Mouse (Mus musculus) activated CD4-positive, CD25-positive, alpha-beta regulatory T cell, adult 4 months (primary cell): ENCODE data around the gene H2-M10.3. TPM values are rescaled to one million over a fixed set of nuclear protein-coding genes. Genes with fewer than 3 reads are reported as not detected.
"Not testable (repeated sequence)": the region's sequence is repeated elsewhere in the genome, so short reads cannot be mapped to it uniquely, and the experiment has no call there.

Source experiments
- ATAC-seq: one replicate; pipeline ENCODE4 v1.8.0; 2017
- polyA plus RNA-seq, 2 experiments: library from polyadenylated mRNA; unstranded; fragments of 100-300 nt; shearing (Covaris generic); gene quantifications; one replicate each; pipeline ENCODE4 v1.2.1; 2017

H2-M10.3 gene
- polyA plus RNA-seq, result not detected

DNA sequence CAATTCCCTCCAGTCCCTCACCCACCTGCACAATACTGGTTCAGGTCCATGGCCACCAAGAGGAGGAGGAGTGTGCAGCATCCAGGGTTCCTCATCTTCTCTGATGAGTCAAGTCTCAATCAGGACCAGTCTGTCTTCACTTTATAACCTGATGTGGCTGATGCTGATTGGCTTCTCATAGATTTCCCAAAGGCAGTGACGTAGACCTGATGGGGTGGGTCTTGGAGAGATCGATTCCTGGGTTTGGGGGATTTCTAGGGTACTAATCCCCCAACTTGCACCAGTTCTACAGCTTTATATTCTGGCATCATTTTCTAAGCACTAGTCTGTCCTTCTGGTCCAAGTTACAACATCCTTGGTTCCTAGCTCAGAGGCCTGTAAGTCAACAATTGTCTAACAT is at the start of gene H2-M10.3:
Gene H2-M10.3 (minus strand): TSS at position 101 of the 400 bp plus-strand sequence.
- ATAC-seq, result not testable (repeated sequence)

DNA sequence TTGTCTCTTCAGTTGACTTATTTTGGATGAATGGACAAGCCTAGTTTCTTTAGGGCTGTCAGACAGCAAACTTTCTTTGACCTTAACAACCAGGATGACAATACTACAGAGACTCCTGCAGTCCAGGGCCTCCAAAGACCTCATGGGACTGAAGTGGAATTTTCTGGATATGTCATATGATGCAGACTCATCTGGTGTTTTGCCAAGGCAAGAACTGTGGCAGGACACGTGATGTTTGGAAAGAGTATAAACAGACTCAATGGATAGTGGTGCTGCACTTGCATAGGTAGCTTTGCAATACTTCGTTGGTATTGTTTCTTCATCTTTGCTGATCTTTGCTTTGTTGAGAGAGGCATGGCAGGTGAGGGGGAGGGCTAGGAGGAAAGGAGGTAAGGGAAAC is 49.2 kb upstream of the H2-M10.3 start:
- no peak for ATAC-seq

DNA sequence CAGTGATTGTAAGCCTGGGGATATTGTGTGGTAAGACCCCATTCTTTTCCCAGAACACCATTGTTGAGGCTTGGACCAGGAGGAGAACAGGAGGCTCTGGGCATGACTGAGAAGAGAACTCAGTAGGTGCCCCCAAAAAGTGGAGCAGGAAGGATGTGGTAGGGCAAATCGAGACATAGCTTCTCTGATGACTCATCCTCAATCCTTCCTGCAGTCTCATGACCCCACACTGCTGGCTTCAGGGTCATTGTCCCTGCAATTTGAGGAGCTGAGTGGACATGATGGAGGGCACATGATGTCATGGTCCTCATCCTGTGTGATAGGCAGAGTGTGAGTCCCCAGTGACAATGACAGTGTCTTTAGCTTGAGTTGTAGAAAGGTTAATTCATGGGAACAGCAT is 47.2 kb upstream of the H2-M10.3 start:
- ATAC-seq, result no peak

DNA sequence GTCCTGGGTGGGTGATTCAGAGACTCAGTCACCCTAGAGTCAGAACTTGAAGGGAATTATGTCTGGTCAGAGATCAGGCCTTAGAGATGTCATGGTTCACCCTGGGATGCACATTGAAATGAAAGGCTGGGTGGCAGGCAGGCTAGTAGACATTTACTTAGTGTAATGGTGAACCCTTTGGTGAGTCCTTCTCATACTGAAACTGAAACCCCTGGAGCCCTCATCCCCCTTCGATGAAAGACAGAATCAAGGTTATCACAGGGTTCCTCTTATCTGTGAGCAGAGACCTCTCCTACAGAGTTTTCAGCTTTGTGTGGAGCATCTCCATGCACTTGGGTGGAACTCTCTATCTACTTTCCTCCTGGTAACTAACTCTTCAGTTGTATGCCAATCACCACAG is 46.1 kb upstream of the H2-M10.3 start:
- ATAC-seq, result peak; percentile 49

DNA sequence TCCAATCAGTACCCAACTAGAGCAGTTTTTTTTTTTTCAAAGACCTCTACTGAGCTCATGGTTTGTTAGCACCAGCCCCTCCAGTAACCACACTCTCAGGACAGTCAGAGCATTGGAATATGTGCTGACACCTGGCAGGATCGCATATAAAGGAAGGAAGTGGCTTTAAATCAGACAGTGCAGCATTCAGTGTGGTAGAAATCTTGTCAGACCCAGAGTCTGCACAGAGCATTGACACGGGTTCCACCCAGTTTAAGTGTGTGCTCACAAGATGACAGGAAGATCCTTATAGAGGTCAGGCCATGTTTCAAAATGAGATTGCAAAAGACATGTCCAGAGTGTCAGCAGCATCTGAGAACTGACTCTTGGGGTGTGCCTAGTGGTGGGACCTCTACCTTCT is 21.7 kb upstream of the H2-M10.3 start:
- ATAC-seq, result no peak

DNA sequence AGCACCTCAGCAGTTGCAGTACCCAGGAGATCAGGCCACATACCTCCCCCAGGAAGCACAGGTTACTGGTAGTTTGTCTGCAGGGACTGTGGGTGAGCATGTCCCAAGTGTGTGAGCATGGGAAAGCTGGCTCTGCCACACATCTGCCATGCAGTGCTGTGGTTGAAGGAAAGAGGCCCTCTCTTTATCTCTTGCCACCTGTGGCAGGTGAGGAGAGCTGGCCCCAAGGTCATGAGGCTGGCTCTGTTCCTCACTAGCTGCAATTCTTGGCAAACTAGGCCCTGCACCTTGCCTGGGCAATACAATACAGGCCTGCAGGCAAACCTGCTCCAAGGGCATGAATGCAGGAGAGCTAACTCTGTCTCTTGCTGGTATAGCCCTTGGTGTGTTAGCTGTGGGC is 5.8 kb downstream of the H2-M10.3 start:
- ATAC-seq, result not testable (repeated sequence)

DNA sequence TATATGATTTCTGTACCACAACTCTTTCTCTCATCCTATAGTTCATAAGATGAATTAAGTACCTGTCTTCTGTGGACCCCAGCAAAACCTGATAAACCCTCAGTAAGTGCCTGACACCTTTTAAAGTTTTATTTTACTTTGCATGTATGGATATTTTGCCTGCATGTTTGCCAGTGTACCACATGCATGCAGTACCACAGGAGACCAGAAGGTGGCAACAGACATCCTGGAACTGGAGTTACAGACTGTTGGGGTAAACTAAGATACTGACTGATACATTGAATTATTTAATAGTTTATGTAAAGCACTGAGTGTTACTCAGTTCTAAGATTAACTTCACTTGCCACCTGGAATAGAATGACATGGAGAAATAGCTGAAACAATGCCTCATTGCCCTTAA is 10.7 kb downstream of the H2-M10.3 start:
- not testable (repeated sequence) for ATAC-seq

DNA sequence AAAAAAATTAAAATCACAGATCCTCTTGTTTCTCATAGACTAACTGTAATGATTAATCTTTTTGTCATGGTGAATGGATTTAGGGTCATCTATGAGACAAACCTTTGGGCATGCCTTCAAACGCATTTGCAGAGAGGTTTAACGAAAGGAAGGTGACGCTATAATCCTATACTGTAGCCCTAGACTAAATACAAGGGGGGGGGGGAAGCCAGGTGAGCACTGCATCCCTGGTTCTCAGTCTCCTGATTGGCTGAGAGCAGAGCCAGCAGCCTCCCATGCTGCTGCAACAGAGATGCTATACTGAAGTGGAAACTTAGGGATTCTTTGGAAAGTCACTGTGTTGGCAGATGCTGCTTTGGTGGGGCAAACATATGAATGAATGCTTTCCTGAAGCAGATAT is 12.5 kb downstream of the H2-M10.3 start:
- ATAC-seq, result no peak

DNA sequence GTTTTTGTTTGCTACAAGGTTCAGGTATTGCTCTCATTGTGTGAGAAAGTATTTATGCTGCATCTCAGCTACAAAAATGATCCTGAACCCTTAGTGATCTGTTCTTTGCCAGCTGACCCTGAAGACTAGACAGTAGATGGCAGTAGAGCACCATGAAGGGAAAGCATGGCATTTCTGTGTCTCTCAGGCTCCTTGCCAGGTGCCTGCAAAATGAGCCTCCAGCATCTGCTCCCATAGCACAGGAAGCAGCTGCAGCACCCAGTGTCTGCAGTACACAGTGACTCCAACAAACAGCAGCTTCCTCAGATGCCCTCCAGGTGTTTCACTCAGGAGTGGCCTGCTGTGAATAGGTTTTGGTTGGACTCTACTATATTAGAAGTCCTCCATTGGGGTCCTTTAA is 12.9 kb downstream of the H2-M10.3 start:
- ATAC-seq, result not testable (repeated sequence)

DNA sequence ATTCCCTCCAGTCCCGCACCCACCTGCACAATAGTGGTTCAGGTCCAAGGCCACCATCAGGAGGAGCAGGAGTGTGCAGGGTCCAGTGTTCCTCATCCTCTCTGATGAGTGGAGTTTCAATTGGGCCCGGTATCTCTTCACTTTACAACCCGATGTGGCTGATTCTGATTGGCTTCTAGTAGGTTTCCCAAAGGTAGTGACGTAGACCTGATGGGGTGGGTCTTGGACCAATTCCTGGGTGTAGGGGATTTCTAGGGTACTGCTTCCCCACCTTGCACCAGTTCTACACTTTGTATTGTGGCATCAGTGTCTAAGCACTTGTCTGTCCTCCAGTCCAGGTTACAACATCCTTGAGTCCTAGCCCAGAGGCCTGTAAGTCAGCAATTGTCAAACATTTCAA is 42.2 kb downstream of the H2-M10.3 start, which contains the start of gene H2-M10.1:
Gene H2-M10.1 (minus strand): TSS at position 101 of the 400 bp plus-strand sequence.
- no peak for ATAC-seq

DNA sequence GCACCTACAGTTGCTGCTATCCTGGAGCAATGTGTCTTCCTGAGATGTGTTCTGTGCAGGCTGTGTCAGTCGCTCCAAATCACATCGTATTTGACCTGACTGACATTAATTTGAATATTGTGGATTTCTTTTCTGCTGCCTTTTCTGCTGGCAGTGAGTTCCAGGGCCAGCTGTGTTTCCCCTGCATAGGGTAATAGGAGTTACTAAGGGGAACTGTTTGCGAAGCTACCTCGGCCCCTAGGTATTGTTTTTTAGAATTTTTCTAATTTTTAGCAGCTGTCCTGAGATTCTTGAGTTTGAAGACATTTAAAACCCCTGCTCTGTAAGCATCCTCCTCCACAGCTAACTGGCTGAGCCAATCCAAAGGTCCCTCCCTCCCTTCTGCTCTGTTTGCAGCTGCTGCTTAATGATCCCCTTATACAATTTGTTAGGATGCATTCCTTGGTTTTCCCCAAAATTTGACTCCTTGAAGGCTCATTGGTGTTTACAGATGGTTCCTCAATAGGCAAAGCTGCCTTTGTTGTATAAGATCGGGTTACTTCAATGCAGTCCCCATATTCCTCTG is 52.4 kb downstream of the H2-M10.3 start:
- no peak for ATAC-seq

DNA sequence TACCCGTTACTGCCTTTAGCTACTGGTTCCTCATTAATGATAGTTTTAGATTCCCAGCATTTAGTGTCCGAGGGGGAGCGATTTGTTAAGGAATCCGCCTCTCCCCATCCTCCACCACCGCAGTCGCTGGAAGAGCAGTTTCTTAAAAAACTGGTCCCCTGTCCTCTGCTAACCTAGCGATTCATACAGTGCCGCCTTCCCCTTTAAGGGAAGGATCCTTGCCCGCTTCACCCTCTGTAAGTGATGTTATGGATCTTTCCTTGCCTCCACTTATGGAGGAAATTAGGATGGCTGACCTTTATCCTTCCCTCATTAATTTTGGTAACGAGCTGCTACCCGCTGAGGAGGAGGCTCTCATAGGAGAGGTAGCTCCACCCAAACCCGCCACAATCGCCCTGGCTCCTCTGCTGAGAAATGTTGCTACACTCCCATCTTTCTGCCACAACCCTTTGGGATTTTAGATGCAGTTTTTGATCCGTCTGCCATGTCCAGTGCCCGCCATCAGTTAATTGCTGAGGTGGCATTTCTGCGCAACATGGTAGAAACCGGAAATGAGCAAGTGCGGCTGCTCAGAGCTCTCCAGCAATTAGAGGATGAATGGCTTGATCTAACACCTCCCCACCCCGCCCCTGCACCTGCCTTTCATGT is 53.1 kb downstream of the H2-M10.3 start:
- peak; percentile 92 for ATAC-seq

Other genes with a start within 250 kb of the H2-M10.3 start
- gene Gm19684, start 246.7 kb downstream of the H2-M10.3 start, polyA plus RNA-seq, result 1 to 10 TPM in 1 of 2 experiments, under 1 TPM in 1; 0.70 to 4.4 TPM
- not detected for gene Gm7030, start 239.0 kb downstream of the H2-M10.3 start, polyA plus RNA-seq
- gene Gm8909, start 199.9 kb downstream of the H2-M10.3 start, polyA plus RNA-seq, result 1 to 10 TPM; 1.3 to 5.2 TPM
- 1 to 10 TPM in 1 of 2 experiments, not detected in 1; 5.7 TPM for gene H2-T3, start 178.1 kb downstream of the H2-M10.3 start, polyA plus RNA-seq
- gene Rpp21, start 110.3 kb downstream of the H2-M10.3 start, polyA plus RNA-seq, result 100 to 1,000 TPM; 178 to 195 TPM
- 10 to 100 TPM in 1 of 2 experiments, 1 to 10 TPM in 1; 9.2 to 13.2 TPM for gene Trim39, start 96.2 kb downstream of the H2-M10.3 start, polyA plus RNA-seq
- not detected for gene H2-M10.2, start 81.9 kb downstream of the H2-M10.3 start, polyA plus RNA-seq
- gene H2-M10.1, start 42.3 kb downstream of the H2-M10.3 start, polyA plus RNA-seq, result not detected
- not detected for gene H2-M10.4, start 93.9 kb upstream of the H2-M10.3 start, polyA plus RNA-seq
- gene H2-M11, start 178.7 kb upstream of the H2-M10.3 start, polyA plus RNA-seq, result not detected